11 mouse cellular contexts compared by ENCODE assay signal in genomic region chr1:158960984-158961383, GRCm38 (mm10). TPM values are rescaled to one million over a fixed set of nuclear protein-coding genes. Genes with fewer than 3 reads are reported as not detected.
DNase-seq lines count a peak whose midpoint lies in the region; ATAC-seq and TF ChIP-seq lines count a peak whose summit lies in the region.
"Had no signal": no experiment of that assay in that cellular context is flagged by ENCODE, and none has a peak within 500 bp of the region (broad histone marks: within the 10 kb centered on the region; RNA-seq: fewer than 3 reads in every experiment).

No protein-coding gene starts in this region.

- H3K27me3 ChIP-seq in heart, embryonic 15.5 days, result no peaks in the 10 kb centered on the region
- H3K27me3 ChIP-seq in heart, adult 2 months (ENCODE audit: control insufficient read depth, insufficient read depth, low read length), result no peaks in the 10 kb centered on the region
- H3K27me3 ChIP-seq in embryonic facial prominence, embryonic 12.5 days, result peaks cover 5% of the 10 kb centered on the region; the same call in 1 of the 2 replicates
- no peaks in the 10 kb centered on the region for H3K27me3 ChIP-seq in forebrain, postnatal 0 days (ENCODE audit: insufficient read depth, low read length)
- H3K27me3 ChIP-seq in midbrain, embryonic 15.5 days (replicated peaks), result no peaks in the 10 kb centered on the region
- H3K27me3 ChIP-seq in intestine, postnatal 0 days (replicated peaks; ENCODE audit: control insufficient read depth, insufficient read depth, low read length), result no peaks in the 10 kb centered on the region

- TF ChIP-seq POLR2A in heart, adult 2 months (IDR thresholded peaks at IDR 0.05; ENCODE audit: insufficient read depth, low read depth, low read length), result no peak

- TF ChIP-seq CTCF in heart, adult 2 months (IDR thresholded peaks at IDR 0.05), result no peak
- no peak for TF ChIP-seq CTCF in forebrain, postnatal 0 days (IDR thresholded peaks at IDR 0.05; ENCODE audit: low read depth)
- TF ChIP-seq CTCF in intestine, postnatal 0 days (IDR thresholded peaks at IDR 0.05; ENCODE audit: low read depth), result no peak

- peaks cover 2% of the 10 kb centered on the region; the same call in 1 of the 2 replicates for H3K4me1 ChIP-seq in heart, embryonic 15.5 days (replicated peaks)
- H3K4me1 ChIP-seq in heart, adult 2 months (ENCODE audit: control insufficient read depth, insufficient read depth, low read length), result no peaks in the 10 kb centered on the region
- H3K4me1 ChIP-seq in embryonic facial prominence, embryonic 12.5 days, result peaks cover 14% of the 10 kb centered on the region; the same call in 1 of the 2 replicates
- 0 out of 2 replicates have a peak, but pooled peaks cover 4% of the 10 kb centered on the region for H3K4me1 ChIP-seq in forebrain, postnatal 0 days (ENCODE audit: insufficient read depth)
- 0 out of 2 replicates have a peak, but pooled peaks cover 15% of the 10 kb centered on the region for H3K4me1 ChIP-seq in midbrain, embryonic 15.5 days
- no peaks in the 10 kb centered on the region for H3K4me1 ChIP-seq in intestine, postnatal 0 days (replicated peaks; ENCODE audit: control insufficient read depth, insufficient read depth, low read length)

- no peak overlapping the region for H3K9ac ChIP-seq in heart, embryonic 15.5 days
- H3K9ac ChIP-seq in heart, adult 2 months (ENCODE audit: low read depth, low read length), result no peak overlapping the region
- no peak overlapping the region for H3K9ac ChIP-seq in embryonic facial prominence, embryonic 12.5 days
- no peak overlapping the region; the same call in 1 of the 2 replicates for H3K9ac ChIP-seq in forebrain, postnatal 0 days
- H3K9ac ChIP-seq in midbrain, embryonic 15.5 days, result no peak overlapping the region
- H3K9ac ChIP-seq in intestine, postnatal 0 days (ENCODE audit: low read depth, low read length), result no peak overlapping the region

- no peak for DNase-seq in heart, adult 2 months
- DNase-seq in forebrain, postnatal 0 days, result peak; percentile 59
- DNase-seq in gastrocnemius, postnatal 25 days, result no peak
- no peak for DNase-seq in spleen, postnatal 36 days (ENCODE audit: low spot score in 2 of 2)
- DNase-seq: kidney, postnatal 36 days; thymus, postnatal 36 days had no signal

- H3K36me3 ChIP-seq in heart, embryonic 15.5 days, result no peaks in the 10 kb centered on the region
- no peaks in the 10 kb centered on the region for H3K36me3 ChIP-seq in heart, adult 2 months (ENCODE audit: control insufficient read depth, insufficient read depth, low read length)
- no peaks in the 10 kb centered on the region for H3K36me3 ChIP-seq in embryonic facial prominence, embryonic 12.5 days
- no peaks in the 10 kb centered on the region for H3K36me3 ChIP-seq in forebrain, postnatal 0 days (ENCODE audit: insufficient read depth)
- H3K36me3 ChIP-seq in midbrain, embryonic 15.5 days (replicated peaks), result no peaks in the 10 kb centered on the region
- H3K36me3 ChIP-seq in intestine, postnatal 0 days (ENCODE audit: control insufficient read depth, insufficient read depth), result no peaks in the 10 kb centered on the region

- H3K27ac ChIP-seq in heart, embryonic 15.5 days, result no peak overlapping the region
- H3K27ac ChIP-seq in heart, adult 2 months, result no peak overlapping the region
- H3K27ac ChIP-seq in embryonic facial prominence, embryonic 12.5 days, result 0 out of 2 replicates have a peak overlapping the region, but pooled peaks have one; percentile 46
- 0 out of 2 replicates have a peak overlapping the region, but pooled peaks have one; percentile 45 for H3K27ac ChIP-seq in forebrain, postnatal 0 days (ENCODE audit: low read depth, low read length)
- H3K27ac ChIP-seq in midbrain, embryonic 15.5 days, result no peak overlapping the region
- no peak overlapping the region for H3K27ac ChIP-seq in intestine, postnatal 0 days (ENCODE audit: low read depth, low read length)

- H3K4me2 ChIP-seq in heart, embryonic 15.5 days, result peak overlapping the region; percentile 32; the same call in 1 of the 2 replicates
- peak overlapping the region; percentile 40 for H3K4me2 ChIP-seq in embryonic facial prominence, embryonic 12.5 days (replicated peaks)
- peak overlapping the region; percentile 44 for H3K4me2 ChIP-seq in forebrain, postnatal 0 days (ENCODE audit: low read depth)
- peak overlapping the region; percentile 41 for H3K4me2 ChIP-seq in midbrain, embryonic 15.5 days
- no peak overlapping the region; the same call in 1 of the 2 replicates for H3K4me2 ChIP-seq in intestine, postnatal 0 days (replicated peaks; ENCODE audit: low read depth)

- intact Hi-C loops in heart, adult 2 months (cut with DNase I), result no loop called here

- no peak for ATAC-seq in heart, embryonic 15.5 days (replicated peaks; ENCODE audit: insufficient number of reproducible peaks, insufficient read depth, low FRiP score, low read depth)
- ATAC-seq in embryonic facial prominence, embryonic 12.5 days (ENCODE audit: insufficient number of reproducible peaks, insufficient read depth, low FRiP score, low TSS enrichment), result no peak
- ATAC-seq in forebrain, postnatal 0 days, result peak; percentile 54
- no peak; the same call in none of the 2 replicates for ATAC-seq in midbrain, embryonic 15.5 days (replicated peaks)
- no peak for ATAC-seq in intestine, postnatal 0 days

- TF ChIP-seq EP300 in heart, adult 2 months (IDR thresholded peaks at IDR 0.05; ENCODE audit: insufficient read depth, low read depth, low read length), result no peak

- H3K4me3 ChIP-seq in heart, embryonic 15.5 days, result no peak overlapping the region
- H3K4me3 ChIP-seq in heart, adult 2 months, result no peak overlapping the region
- no peak overlapping the region; the same call in 1 of the 2 replicates for H3K4me3 ChIP-seq in embryonic facial prominence, embryonic 12.5 days
- H3K4me3 ChIP-seq in forebrain, postnatal 0 days (ENCODE audit: low read depth, low read length), result no peak overlapping the region
- H3K4me3 ChIP-seq in midbrain, embryonic 15.5 days, result no peak overlapping the region
- H3K4me3 ChIP-seq in intestine, postnatal 0 days (ENCODE audit: low read depth, low read length), result no peak overlapping the region
- H3K4me3 ChIP-seq: erythroblast, embryonic 14.5 days had no signal

- 32% methylated on average over 4 of the region's 4 CpGs for WGBS in heart, embryonic 15.5 days
- 48% methylated on average over 4 of the region's 4 CpGs for WGBS in heart, adult 2 months
- WGBS in embryonic facial prominence, embryonic 12.5 days, result 23% methylated on average over 4 of the region's 4 CpGs
- 20% methylated on average over 4 of the region's 4 CpGs for WGBS in forebrain, postnatal 0 days
- WGBS in midbrain, embryonic 15.5 days, result 23% methylated on average over 4 of the region's 4 CpGs
- WGBS in intestine, postnatal 0 days, result 33% methylated on average over 4 of the region's 4 CpGs

- H3K9me3 ChIP-seq in heart, embryonic 15.5 days (replicated peaks), result no peaks in the 10 kb centered on the region
- no peaks in the 10 kb centered on the region for H3K9me3 ChIP-seq in embryonic facial prominence, embryonic 12.5 days
- H3K9me3 ChIP-seq in forebrain, postnatal 0 days (ENCODE audit: low read length), result no peaks in the 10 kb centered on the region
- no peaks in the 10 kb centered on the region for H3K9me3 ChIP-seq in midbrain, embryonic 15.5 days
- H3K9me3 ChIP-seq in intestine, postnatal 0 days (ENCODE audit: control insufficient read depth), result no peaks in the 10 kb centered on the region

- H3K79me2 ChIP-seq in heart, adult 2 months (replicated peaks; ENCODE audit: control insufficient read depth, insufficient read depth, low read length), result no peaks in the 10 kb centered on the region

RNA-seq across cellular contexts. Expression of gene Pappa2, which starts 19.3 kb away (rescaled TPM):
- polyA plus RNA-seq in heart, embryonic 15.5 days (2015; fragmentation: Nextera tagmentation; extraction: Ambion mirVana), result 0.29 and 0.84 TPM in 2 replicates
- under 1 TPM; 0.09 to 0.47 TPM for total RNA-seq in heart, adult 2 months (2021)
- polyA plus RNA-seq in heart, adult 2 months (2012; rRNA removed), result 0.12 and 0.29 TPM in 2 replicates
- polyA plus RNA-seq in embryonic facial prominence, embryonic 12.5 days (2016; fragmentation: Nextera tagmentation; extraction: Ambion mirVana), result 2.1 and 2.6 TPM in 2 replicates
- total RNA-seq in forebrain, postnatal 0 days (2014; rRNA removed), result 5.4 and 8.1 TPM in 2 replicates
- polyA plus RNA-seq in forebrain, postnatal 0 days (2015; fragmentation: Nextera tagmentation; extraction: Ambion mirVana), result 0.62 and 0.63 TPM in 2 replicates
- polyA plus RNA-seq in midbrain, embryonic 15.5 days (2015; fragmentation: Nextera tagmentation; extraction: Ambion mirVana), result 0.43 and 0.63 TPM in 2 replicates
- 0.33 TPM in 2 replicates for polyA plus RNA-seq in intestine, postnatal 0 days (2015; fragmentation: Nextera tagmentation; extraction: Ambion mirVana)
- total RNA-seq in gastrocnemius, postnatal 25 days (2021), result under 1 TPM; 0.38 to 0.48 TPM
- polyA plus RNA-seq: erythroblast, embryonic 14.5 days had no signal

Comparison
In these comparisons a context has a peak if more than half of its experiments do, and no peak if none do; other contexts are left out.
1. H3K27ac ChIP-seq: peak in embryonic facial prominence, embryonic 12.5 days (single experiment) and forebrain, postnatal 0 days (single experiment); none in heart, embryonic 15.5 days (single experiment), heart, adult 2 months (single experiment), midbrain, embryonic 15.5 days (single experiment) and intestine, postnatal 0 days (single experiment).